Mouse (Mus musculus) naive thymus-derived CD4-positive, alpha-beta T cell, adult 2 months (primary cell): ENCODE measurements around the gene Gpx4.

ENCODE experiments used
- DNase-seq: peaks from one replicate; pipeline ENCODE4 v3.0.0-alpha.2; 2011; ENCODE audit warnings: low read depth

Gene Gpx4

GRCm38 (mm10) chr10:80047041-80047565 lies at the start of gene Gpx4:
TSS of gene Gpx4 (plus strand) at chr10:80047166.
- DNase-seq = no peak

- DNase-seq = no peak
These were observed 49.1 kb upstream of the Gpx4 start for GRCm38 (mm10) chr10:79997819-79998218.

GRCm38 (mm10) chr10:80001945-80002344 lies 45.0 kb upstream of the Gpx4 start:
- no peak for DNase-seq

GRCm38 (mm10) chr10:80002829-80003228 lies 44.1 kb upstream of the Gpx4 start:
- no peak for DNase-seq

GRCm38 (mm10) chr10:80003374-80004232 lies 43.4 kb upstream of the Gpx4 start:
- no peak for DNase-seq

GRCm38 (mm10) chr10:80004233-80004705 lies 42.7 kb upstream of the Gpx4 start:
- no peak for DNase-seq

GRCm38 (mm10) chr10:80011740-80012139 lies 35.2 kb upstream of the Gpx4 start:
- no peak for DNase-seq

GRCm38 (mm10) chr10:80013609-80014008 lies 33.4 kb upstream of the Gpx4 start:
- no peak for DNase-seq

GRCm38 (mm10) chr10:80014484-80015290 lies 32.3 kb upstream of the Gpx4 start:
- peak; percentile 39 for DNase-seq

- DNase-seq = peak; percentile 15
These were observed 31.4 kb upstream of the Gpx4 start for GRCm38 (mm10) chr10:80015583-80015982.

- DNase-seq = peak; percentile 92
These were observed 30.5 kb upstream of the Gpx4 start, which contains the start of gene Arhgap45 for GRCm38 (mm10) chr10:80016511-80016910. TSS of gene Arhgap45 (plus strand) at chr10:80016653.

- peak; percentile 66 for DNase-seq
These were observed 30.0 kb upstream of the Gpx4 start for GRCm38 (mm10) chr10:80016931-80017330.

GRCm38 (mm10) chr10:80017361-80017760 lies 29.6 kb upstream of the Gpx4 start:
- peak; percentile 93 for DNase-seq

GRCm38 (mm10) chr10:80017771-80018170 lies 29.2 kb upstream of the Gpx4 start:
- DNase-seq = peak; percentile 71

GRCm38 (mm10) chr10:80018739-80019297 lies 28.1 kb upstream of the Gpx4 start:
- DNase-seq = peak; percentile 83

- DNase-seq = peak; percentile 34
These were observed 27.4 kb upstream of the Gpx4 start for GRCm38 (mm10) chr10:80019471-80020131.

GRCm38 (mm10) chr10:80020191-80020590 lies 26.8 kb upstream of the Gpx4 start:
- DNase-seq = peak; percentile 56

GRCm38 (mm10) chr10:80020603-80021319 lies 26.2 kb upstream of the Gpx4 start:
- DNase-seq = peak; percentile 37

GRCm38 (mm10) chr10:80021320-80021641 lies 25.7 kb upstream of the Gpx4 start:
- DNase-seq = peak; percentile 39

- peak; percentile 80 for DNase-seq
These were observed 24.8 kb upstream of the Gpx4 start for GRCm38 (mm10) chr10:80022164-80022563.

GRCm38 (mm10) chr10:80022806-80023205 lies 24.2 kb upstream of the Gpx4 start:
- DNase-seq = peak; percentile 45
